Mouse (Mus musculus) spleen, adult 2 months (tissue): ENCODE results near the gene Btf3l4. TPM values are rescaled to one million over a fixed set of nuclear protein-coding genes. Genes with fewer than 3 reads are reported as not detected.
A peak's percentile ranks its signal among the peaks of the same experiment; 100 is the strongest.

Experiments used
- DNase-seq, 2 experiments: peaks; one replicate each; pipeline versions ENCODE4 v3.0.0 to v3.0.0-alpha.2; 2012 to 2021; ENCODE audit warnings: low spot score in 2 of 2, low read depth in 1 of 2
- H3K27ac ChIP-seq: fragments of 200-500 bp; 2 replicates; pipeline ENCODE4 v1.5.1; 2012; ENCODE audit warnings: low read length, inconsistent platforms; ENCODE audit not compliant: insufficient read depth
- H3K27me3 ChIP-seq: fragments of 200-500 bp; 2 replicates; pipeline ENCODE4 v1.6.1; 2012; ENCODE audit warnings: mild to moderate bottlenecking, moderate library complexity, low read length, inconsistent platforms; ENCODE audit not compliant: control insufficient read depth, insufficient read depth
- H3K36me3 ChIP-seq: fragments of 200-500 bp; 2 replicates; pipeline ENCODE4 v1.6.1; 2012; ENCODE audit warnings: mild to moderate bottlenecking, low read length, inconsistent platforms; ENCODE audit not compliant: control insufficient read depth, insufficient read depth
- H3K4me1 ChIP-seq: fragments of 200-500 bp; 2 replicates; pipeline ENCODE4 v1.6.1; 2011; ENCODE audit warnings: inconsistent platforms; ENCODE audit not compliant: control insufficient read depth, insufficient read depth, insufficient read length
- H3K4me3 ChIP-seq: fragments of 200-500 bp; 2 replicates; pipeline ENCODE4 v1.5.1; 2011; ENCODE audit warnings: mild to moderate bottlenecking, inconsistent platforms; ENCODE audit not compliant: insufficient read depth, insufficient read length; ENCODE audit errors: extremely low read depth
- CTCF ChIP-seq: fragments of 200-500 bp; IDR thresholded peaks from 2 replicates; pipeline ENCODE4 v1.5.1; 2011; ENCODE audit warnings: mild to moderate bottlenecking, inconsistent platforms; ENCODE audit not compliant: insufficient read depth, insufficient read length, insufficient replicate concordance; ENCODE audit errors: extremely low read depth
- POLR2A ChIP-seq: fragments of 200-500 bp; IDR thresholded peaks from 2 replicates; pipeline ENCODE4 v1.6.1; 2011; ENCODE audit warnings: low read depth, low read length, inconsistent platforms
- WGBS: fragments of 180-500 bp; shearing (Covaris S2); methylation state at CpG from one replicate; pipeline ENCODE4 v1.1.7; 2018; 5-methylcytosine and 5-hydroxymethylcytosine counted together
- polyA plus RNA-seq: library from polyadenylated mRNA; depleted of rRNA; stranded (reverse); fragments of >200 nt; gene quantifications from 2 replicates; pipeline ENCODE4 v1.2.3, GENCODE M21; 2012

Btf3l4 gene
- polyA plus RNA-seq, 1 experiment = 5.2 TPM

- no peak for DNase-seq
- Histone ChIP-seq H3K4me1 (peaks cover 5% of the 10 kb centered on the region; the same call in 1 of the 2 replicates), H3K4me3 (peak overlapping the region; percentile 82), H3K27me3 (no peaks in the 10 kb centered on the region), H3K27ac (no peak overlapping the region), H3K36me3 (peaks cover 2% of the 10 kb centered on the region; the same call in 1 of the 2 replicates)
- 1% methylated on average over 15 of the region's 15 CpGs for WGBS
- TF ChIP-seq CTCF (no peak), POLR2A (no peak)
Observed at GRCm38 (mm10) chr4:108834971-108835311, 1.5 kb upstream of the Btf3l4 start.

DNA sequence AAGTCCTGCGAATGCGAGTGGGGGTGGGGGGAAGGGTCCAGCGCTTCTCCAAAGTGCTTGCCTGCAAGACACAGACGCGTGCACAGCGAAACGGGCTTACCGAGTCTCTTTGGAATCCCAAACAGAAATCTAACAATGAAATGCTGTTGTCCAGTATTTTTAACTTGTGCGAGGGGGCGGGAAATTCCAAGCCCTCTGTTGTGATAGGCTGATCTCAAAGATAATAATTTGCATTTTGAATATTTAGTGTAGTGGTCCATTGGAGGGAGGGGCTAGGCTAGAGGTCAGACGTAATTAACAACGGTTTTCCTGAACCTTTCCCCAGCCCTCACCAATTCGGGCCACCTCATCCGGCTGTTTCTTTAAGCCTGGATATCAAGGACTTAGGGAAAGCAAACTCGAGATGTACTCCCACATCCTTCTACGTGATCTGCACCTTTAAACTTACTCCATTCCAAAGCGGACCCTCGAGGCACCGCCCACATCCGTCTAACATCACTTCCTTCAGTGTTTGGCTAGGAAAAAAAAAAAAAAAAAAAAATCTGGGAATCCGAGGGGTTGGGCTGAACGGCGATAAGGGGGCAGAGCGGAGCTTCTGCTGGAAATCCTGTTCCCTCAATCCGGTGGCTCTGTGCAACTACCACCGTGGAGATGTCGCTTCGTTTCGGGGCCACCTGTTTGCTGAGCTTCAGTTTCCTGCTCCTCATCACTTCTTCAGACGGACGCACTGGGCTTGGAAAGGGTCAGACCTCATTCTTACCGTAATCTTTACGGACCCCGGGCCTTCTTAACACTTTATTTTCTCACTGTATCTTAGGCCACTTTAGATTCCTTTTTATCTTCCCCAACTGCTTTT lies 929 bp upstream of the Btf3l4 start, which contains the start of gene Txndc12:
Gene Txndc12 (plus strand): TSS at position 487 of the 856 bp plus-strand sequence.
- WGBS = under 1% methylated on average over 34 of the region's 34 CpGs
- Histone ChIP-seq H3K4me1 (peaks cover 5% of the 10 kb centered on the region; the same call in 1 of the 2 replicates), H3K4me3 (peak within 1 kb of the TSS; percentile 89), H3K27ac (peak within 1 kb of the TSS; percentile 92), H3K27me3 (no peaks in the 10 kb centered on the region), H3K36me3 (peaks cover 2% of the 10 kb centered on the region; the same call in 1 of the 2 replicates)
- DNase-seq = peak; percentile 43 to 71
- TF ChIP-seq POLR2A (no peak), CTCF (no peak)

DNA sequence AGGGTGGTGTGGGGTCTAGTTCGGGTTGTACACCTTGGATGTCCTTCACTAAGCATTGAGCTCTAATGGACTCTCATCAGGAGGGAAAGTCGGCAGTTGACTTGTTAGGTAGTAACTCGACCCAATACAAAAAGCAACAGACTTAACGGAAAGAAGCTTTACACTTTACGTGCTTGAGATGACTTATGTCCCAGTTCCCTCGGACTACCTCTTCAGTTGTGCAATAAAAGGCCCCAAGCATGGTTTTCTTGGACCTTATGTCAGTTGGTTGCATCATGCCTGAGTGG lies 357 bp upstream of the Btf3l4 start:
- H3K4me1 ChIP-seq = peaks cover 5% of the 10 kb centered on the region; the same call in 1 of the 2 replicates
- no peak for DNase-seq
- 2% methylated on average over 6 of the region's 6 CpGs for WGBS

GRCm38 (mm10) chr4:108830698-108831097 lies 2.7 kb downstream of the Btf3l4 start:
- no peak overlapping the region for H3K27ac ChIP-seq
- DNase-seq = no peak
- no peak overlapping the region for H3K4me3 ChIP-seq
- no peaks in the 10 kb centered on the region for H3K27me3 ChIP-seq
- H3K36me3 ChIP-seq = peaks cover 10% of the 10 kb centered on the region
- 95% methylated on average over 1 of the region's 1 CpGs for WGBS
- TF ChIP-seq POLR2A (no peak), CTCF (no peak)
- peaks cover 5% of the 10 kb centered on the region; the same call in 1 of the 2 replicates for H3K4me1 ChIP-seq

More for the DNA sequence above, 357 bp upstream of the Btf3l4 start:
- Histone ChIP-seq H3K4me3 (peak overlapping the region; percentile 82), H3K36me3 (peaks cover 2% of the 10 kb centered on the region; the same call in 1 of the 2 replicates), H3K27me3 (no peaks in the 10 kb centered on the region), H3K27ac (peak overlapping the region; percentile 87)
- peak; percentile 16; the same call in 1 of the 2 replicates for TF ChIP-seq POLR2A
- TF ChIP-seq CTCF = no peak

GRCm38 (mm10) chr4:108826643-108827042 lies 6.8 kb downstream of the Btf3l4 start:
- H3K27me3 ChIP-seq = no peaks in the 10 kb centered on the region; the same call in 1 of the 2 replicates
- no peak overlapping the region for H3K27ac ChIP-seq
- H3K4me3 ChIP-seq = no peak overlapping the region
- 84% methylated on average over 2 of the region's 2 CpGs for WGBS
- no peak for TF ChIP-seq POLR2A
- peaks cover 25% of the 10 kb centered on the region for H3K36me3 ChIP-seq
- H3K4me1 ChIP-seq = no peaks in the 10 kb centered on the region
- DNase-seq = no peak

- TF ChIP-seq CTCF (no peak), POLR2A (no peak)
- DNase-seq = no peak
- H3K36me3 ChIP-seq = peaks cover 25% of the 10 kb centered on the region
Observed at GRCm38 (mm10) chr4:108826096-108826495, 7.3 kb downstream of the Btf3l4 start.

GRCm38 (mm10) chr4:108825677-108826076 lies 7.7 kb downstream of the Btf3l4 start:
- no peak for DNase-seq
- no peak overlapping the region for H3K27ac ChIP-seq
- TF ChIP-seq POLR2A (no peak), CTCF (no peak)
- peaks cover 25% of the 10 kb centered on the region for H3K36me3 ChIP-seq
- 92% methylated on average over 3 of the region's 3 CpGs for WGBS
- H3K4me3 ChIP-seq = no peak overlapping the region
- no peaks in the 10 kb centered on the region for H3K4me1 ChIP-seq
- H3K27me3 ChIP-seq = no peaks in the 10 kb centered on the region; the same call in 1 of the 2 replicates

More at GRCm38 (mm10) chr4:108826096-108826495, 7.3 kb downstream of the Btf3l4 start:
- Histone ChIP-seq H3K27me3 (no peaks in the 10 kb centered on the region; the same call in 1 of the 2 replicates), H3K4me1 (no peaks in the 10 kb centered on the region), H3K4me3 (no peak overlapping the region), H3K27ac (no peak overlapping the region)
- WGBS = 65% methylated on average over 1 of the region's 1 CpGs
